Mouse (Mus musculus) kidney, adult 2 months (tissue): ENCODE results near the gene Gucy1b2.

Experiments used
- CTCF ChIP-seq: fragments of 200-500 bp; conservative IDR thresholded peaks from 2 replicates; pipeline ENCODE4 v1.5.1; 2011; ENCODE audit warnings: low read depth, mild to moderate bottlenecking, control low read depth, low read length, moderate library complexity, mixed read lengths; ENCODE audit not compliant: insufficient read depth, insufficient read length
- POLR2A ChIP-seq: fragments of 200-500 bp; IDR thresholded peaks from one replicate; pipeline ENCODE4 v1.6.1; 2011; ENCODE audit warnings: low read depth, low read length, control low read depth

DNA sequence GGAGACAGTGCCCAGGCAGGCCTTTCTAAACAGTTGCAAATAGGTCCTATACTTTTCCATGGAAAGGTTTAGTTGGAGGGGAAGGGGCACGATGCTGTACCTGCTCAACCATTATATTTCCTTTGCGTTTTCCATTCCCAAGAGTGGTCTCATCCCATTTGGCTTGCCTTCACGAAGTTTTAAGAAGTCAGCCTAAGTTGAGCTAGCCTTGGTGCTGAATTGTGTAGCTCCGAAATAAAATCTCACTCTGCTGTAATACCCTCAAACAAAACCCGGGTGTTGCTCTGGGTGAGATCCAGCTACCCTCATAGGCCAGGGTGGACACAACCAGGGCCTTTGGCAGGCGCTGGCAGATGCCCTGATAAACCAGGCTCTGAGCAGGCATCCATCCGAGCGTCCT, 25.3 kb upstream of the Gucy1b2 start:
- TF ChIP-seq CTCF (no peak), POLR2A (no peak)
